Mouse (Mus musculus) erythroblast, embryonic 14.5 days (primary cell): ENCODE data around the gene Obscn.

Source experiments
- GATA1 ChIP-seq: IDR thresholded peaks from 2 replicates; pipeline ENCODE4 v1.6.1; 2012; ENCODE audit warnings: low read length, inconsistent platforms, mixed read lengths
- TAL1 ChIP-seq: IDR thresholded peaks from 3 replicates; pipeline ENCODE4 v1.6.1; 2012; ENCODE audit warnings: low read length, inconsistent platforms, mixed read lengths

DNA sequence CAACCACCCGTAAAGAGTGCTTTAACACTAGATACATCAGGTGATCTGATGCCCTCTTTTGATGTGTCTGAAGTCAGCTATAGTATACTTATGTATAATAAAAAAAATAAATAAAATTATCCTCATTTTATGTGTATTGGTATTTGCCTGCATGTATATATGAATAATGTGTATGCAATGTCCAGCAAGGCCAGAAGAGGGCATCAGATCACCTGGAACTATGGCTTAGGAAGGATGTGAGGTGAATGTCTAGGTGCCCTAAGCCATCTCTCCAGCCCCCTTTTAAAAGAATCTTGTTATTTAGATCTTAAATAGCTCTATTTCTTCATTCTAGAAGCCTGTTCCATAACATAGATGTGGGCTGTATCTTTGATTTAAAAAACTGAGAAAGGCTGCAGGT lies 168.9 kb downstream of the Obscn start:
- TF ChIP-seq TAL1, result no peak
- no peak for TF ChIP-seq GATA1
